Mouse (Mus musculus) E14TG2a.4 (cell line): ENCODE results near the gene Gpn2.

Experiments used
- CTCF ChIP-seq: conservative IDR thresholded peaks from 2 replicates; pipeline ENCODE4 v1.5.1; 2014; ENCODE audit warnings: low read length
- NANOG ChIP-seq: IDR thresholded peaks from 2 replicates; pipeline ENCODE4 v1.6.1; 2014; ENCODE audit warnings: borderline replicate concordance, low read length, mixed read lengths

GRCm38 (mm10) chr4:133604856-133605255 lies 20.7 kb downstream of the Gpn2 start:
- no peak for TF ChIP-seq CTCF
- no peak for TF ChIP-seq NANOG
